Mouse (Mus musculus): ENCODE data around the gene Myo19. TPM values are rescaled to one million over a fixed set of nuclear protein-coding genes. Genes with fewer than 3 reads are reported as not detected.

The Myo19 gene
- polyA plus RNA-seq, 1 experiment = 1.2 TPM

GRCm38 (mm10) chr11:84960291-84960690 lies 80.3 kb downstream of the Myo19 start:
- peaks cover 58% of the 10 kb centered on the region for H3K27me3 ChIP-seq (ENCODE audit: control insufficient read depth)
- peaks cover 5% of the 10 kb centered on the region for H3K4me1 ChIP-seq (ENCODE audit: control insufficient read depth)
- TF ChIP-seq GATA1 (IDR thresholded peaks at IDR 0.05; ENCODE audit: low read length) = no peak
- no peak for TF ChIP-seq TAL1 (IDR thresholded peaks at IDR 0.05; ENCODE audit: low read length)
- peaks cover 5% of the 10 kb centered on the region; the same call in 1 of the 2 replicates for H3K9me3 ChIP-seq (ENCODE audit: control insufficient read depth, low read length)
- no peak overlapping the region for H3K4me3 ChIP-seq (replicated peaks)
- no peaks in the 10 kb centered on the region for H3K36me3 ChIP-seq (ENCODE audit: control insufficient read depth)

GRCm38 (mm10) chr11:84960780-84961179 lies 80.8 kb downstream of the Myo19 start:
- Histone ChIP-seq H3K9me3 (ENCODE audit: control insufficient read depth, low read length) (peaks cover 5% of the 10 kb centered on the region; the same call in 1 of the 2 replicates), H3K4me1 (ENCODE audit: control insufficient read depth) (peaks cover 5% of the 10 kb centered on the region), H3K27me3 (ENCODE audit: control insufficient read depth) (peaks cover 55% of the 10 kb centered on the region), H3K36me3 (ENCODE audit: control insufficient read depth) (no peaks in the 10 kb centered on the region), H3K4me3 (replicated peaks) (no peak overlapping the region)
- no peak for TF ChIP-seq TAL1 (IDR thresholded peaks at IDR 0.05; ENCODE audit: low read length)
- no peak for TF ChIP-seq GATA1 (IDR thresholded peaks at IDR 0.05; ENCODE audit: low read length)

Other genes with a start within 250 kb of the Myo19 start
- 2.5 and 2.6 TPM in 2 replicates for gene Mrm1, start 60.6 kb upstream of the Myo19 start, polyA plus RNA-seq (2012)
- 45.7 and 48.5 TPM in 2 replicates for gene Dhrs11, start 51.2 kb upstream of the Myo19 start, polyA plus RNA-seq (2012)
- gene Ggnbp2, start 9.3 kb upstream of the Myo19 start, polyA plus RNA-seq (2012) = 10.5 and 13.1 TPM in 2 replicates
- 0.11 and 0.14 TPM in 2 replicates for gene Pigw, start 137 bp downstream of the Myo19 start, polyA plus RNA-seq (2012)
- 0.20 and 0.47 TPM in 2 replicates for gene Znhit3, start 36.2 kb downstream of the Myo19 start, polyA plus RNA-seq (2012)
- gene Car4, start 77.6 kb downstream of the Myo19 start, polyA plus RNA-seq (2012) = not detected in 2 replicates

Data from erythroblast, embryonic 14.5 days (primary cell).